Mouse (Mus musculus) testis, adult 2 months (tissue): ENCODE data around the gene Zfp980.
"Not testable (repeated sequence)": the region's sequence is repeated elsewhere in the genome, so short reads cannot be mapped to it uniquely, and the experiment has no call there.

Source experiments
- CTCF ChIP-seq: fragments of 200-500 bp; IDR thresholded peaks from 2 replicates; pipeline ENCODE4 v1.5.1; 2012; ENCODE audit warnings: low read depth, mild to moderate bottlenecking, inconsistent platforms, low read length, moderate library complexity; ENCODE audit not compliant: control insufficient read depth, insufficient read depth, insufficient replicate concordance
- POLR2A ChIP-seq: fragments of 200-500 bp; IDR thresholded peaks from 2 replicates; pipeline ENCODE4 v1.6.1; 2012; ENCODE audit warnings: low read depth, mild to moderate bottlenecking, inconsistent platforms, low read length, moderate library complexity; ENCODE audit not compliant: control insufficient read depth

DNA sequence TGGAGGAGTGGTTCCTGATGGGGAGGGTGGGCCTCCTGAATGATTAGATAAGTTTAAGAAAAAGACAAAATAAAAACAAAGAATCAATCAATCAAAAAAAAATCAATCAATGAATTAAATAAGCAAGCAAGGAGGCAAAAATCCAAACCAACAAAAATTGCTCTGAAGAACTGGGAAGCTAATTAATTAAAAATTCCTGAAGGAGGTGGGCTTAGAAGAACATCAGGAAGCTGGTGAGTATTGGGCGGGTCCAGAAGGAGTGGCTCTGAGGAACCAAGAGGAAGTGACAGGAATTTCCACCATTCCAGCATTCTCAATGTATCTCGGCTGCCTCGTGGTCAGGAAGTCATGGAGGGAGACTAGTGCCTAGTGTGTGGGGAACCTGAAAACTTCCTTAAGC lies at the start of gene Zfp980:
- not testable (repeated sequence) for TF ChIP-seq CTCF, POLR2A
